Mouse (Mus musculus): Measurements from ENCODE around the gene Paics. TPM values are rescaled to one million over a fixed set of nuclear protein-coding genes. Genes with fewer than 3 reads are reported as not detected.

The Paics gene
- polyA plus RNA-seq, 1 experiment from 2014 or later = 282 TPM

DNA sequence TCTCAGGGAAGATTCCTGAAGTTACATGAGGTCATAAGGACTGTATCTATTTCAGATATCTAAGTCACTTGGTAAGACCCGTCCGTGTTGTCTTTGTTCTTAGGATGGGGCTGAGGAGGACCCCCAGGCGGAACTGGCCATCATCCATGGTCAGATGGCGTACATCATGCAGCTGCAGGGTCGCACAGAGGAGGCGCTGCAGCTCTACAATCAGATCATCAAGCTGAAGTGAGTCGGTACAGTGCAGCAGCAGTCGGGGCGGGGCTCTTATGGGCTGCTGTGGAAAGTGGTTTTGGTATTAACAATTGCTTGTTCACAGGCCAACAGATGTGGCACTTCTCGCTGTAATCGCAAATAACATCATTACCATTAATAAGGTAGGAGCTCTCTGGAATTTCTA, 32.9 kb downstream of the Paics start:
- Histone ChIP-seq H3K9ac (ENCODE audit: low read length) (no peak overlapping the region), H3K9me3 (ENCODE audit: control insufficient read depth, low read length) (no peaks in the 10 kb centered on the region), H3K36me3 (ENCODE audit: control insufficient read depth, insufficient read depth, low read length) (peaks cover 43% of the 10 kb centered on the region), H3K4me2 (ENCODE audit: low read depth, low read length) (no peak overlapping the region), H3K4me1 (replicated peaks; ENCODE audit: control insufficient read depth, insufficient read depth, low read length) (no peaks in the 10 kb centered on the region), H3K4me3 (ENCODE audit: low read length) (no peak overlapping the region), H3K27me3 (ENCODE audit: control insufficient read depth, insufficient read depth, low read depth, low read length) (no peaks in the 10 kb centered on the region), H3K27ac (ENCODE audit: low read length) (no peak overlapping the region)
- WGBS = 92% methylated on average over 11 of the region's 11 CpGs
- ATAC-seq (ENCODE audit: low read depth) = no peak

DNA sequence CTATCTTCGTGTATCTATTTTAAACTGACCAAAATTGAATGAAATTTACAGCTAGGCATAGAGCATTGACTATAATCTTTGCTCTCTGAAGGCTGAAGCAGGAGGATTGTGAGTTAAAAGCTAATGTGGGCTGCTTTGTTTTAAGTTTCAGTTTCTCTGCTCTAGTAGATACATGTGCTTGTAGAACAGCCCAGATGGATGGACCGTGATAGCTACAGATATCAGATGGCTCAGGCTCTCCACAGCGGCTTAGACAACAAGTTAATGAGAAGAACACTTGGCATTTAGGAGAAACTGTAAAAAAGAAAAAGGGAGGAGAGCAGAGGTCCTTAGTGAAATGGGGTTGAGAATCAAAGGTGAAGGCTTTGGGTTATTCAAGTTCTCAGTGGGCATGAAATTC, 39.7 kb downstream of the Paics start:
- no peak overlapping the region for H3K27ac ChIP-seq (ENCODE audit: low read length)
- H3K36me3 ChIP-seq (ENCODE audit: control insufficient read depth, insufficient read depth, low read length) = peaks cover 50% of the 10 kb centered on the region
- no peak for ATAC-seq (ENCODE audit: low read depth)
- WGBS = 93% methylated on average over 3 of the region's 3 CpGs
- no peaks in the 10 kb centered on the region for H3K9me3 ChIP-seq (ENCODE audit: control insufficient read depth, low read length)
- H3K4me1 ChIP-seq (replicated peaks; ENCODE audit: control insufficient read depth, insufficient read depth, low read length) = no peaks in the 10 kb centered on the region
- H3K4me2 ChIP-seq (ENCODE audit: low read depth, low read length) = no peak overlapping the region
- no peak overlapping the region for H3K9ac ChIP-seq (ENCODE audit: low read length)
- H3K27me3 ChIP-seq (ENCODE audit: control insufficient read depth, insufficient read depth, low read depth, low read length) = no peaks in the 10 kb centered on the region
- no peak overlapping the region for H3K4me3 ChIP-seq (ENCODE audit: low read length)

- Histone ChIP-seq H3K4me1 (replicated peaks; ENCODE audit: control insufficient read depth, insufficient read depth, low read length) (no peaks in the 10 kb centered on the region), H3K4me2 (ENCODE audit: low read depth, low read length) (no peak overlapping the region), H3K9me3 (ENCODE audit: control insufficient read depth, low read length) (no peaks in the 10 kb centered on the region), H3K36me3 (ENCODE audit: control insufficient read depth, insufficient read depth, low read length) (peaks cover 67% of the 10 kb centered on the region), H3K4me3 (ENCODE audit: low read length) (no peak overlapping the region), H3K27ac (ENCODE audit: low read length) (no peak overlapping the region), H3K9ac (ENCODE audit: low read length) (no peak overlapping the region), H3K27me3 (ENCODE audit: control insufficient read depth, insufficient read depth, low read depth, low read length) (no peaks in the 10 kb centered on the region)
- WGBS = 90% methylated on average over 5 of the region's 5 CpGs
- ATAC-seq (ENCODE audit: low read depth) = no peak
Observed at GRCm38 (mm10) chr5:76993174-76993814, 42.2 kb downstream of the Paics start.

- no peak for ATAC-seq (ENCODE audit: low read depth)
- Histone ChIP-seq H3K9me3 (ENCODE audit: control insufficient read depth, low read length) (no peaks in the 10 kb centered on the region), H3K9ac (ENCODE audit: low read length) (no peak overlapping the region), H3K4me2 (ENCODE audit: low read depth, low read length) (no peak overlapping the region), H3K4me3 (ENCODE audit: low read length) (no peak overlapping the region), H3K4me1 (replicated peaks; ENCODE audit: control insufficient read depth, insufficient read depth, low read length) (no peaks in the 10 kb centered on the region), H3K27me3 (ENCODE audit: control insufficient read depth, insufficient read depth, low read depth, low read length) (no peaks in the 10 kb centered on the region), H3K36me3 (ENCODE audit: control insufficient read depth, insufficient read depth, low read length) (peaks cover 46% of the 10 kb centered on the region), H3K27ac (ENCODE audit: low read length) (no peak overlapping the region)
- 49% methylated on average over 5 of the region's 5 CpGs for WGBS
Observed at GRCm38 (mm10) chr5:76998416-76998815, 47.3 kb downstream of the Paics start.

- Histone ChIP-seq H3K4me3 (ENCODE audit: low read length) (no peak overlapping the region), H3K4me1 (replicated peaks; ENCODE audit: control insufficient read depth, insufficient read depth, low read length) (no peaks in the 10 kb centered on the region), H3K27me3 (ENCODE audit: control insufficient read depth, insufficient read depth, low read depth, low read length) (no peaks in the 10 kb centered on the region), H3K36me3 (ENCODE audit: control insufficient read depth, insufficient read depth, low read length) (peaks cover 27% of the 10 kb centered on the region), H3K27ac (ENCODE audit: low read length) (no peak overlapping the region), H3K4me2 (ENCODE audit: low read depth, low read length) (no peak overlapping the region), H3K9ac (ENCODE audit: low read length) (no peak overlapping the region), H3K9me3 (ENCODE audit: control insufficient read depth, low read length) (no peaks in the 10 kb centered on the region)
- ATAC-seq (ENCODE audit: low read depth) = no peak
- 89% methylated on average over 17 of the region's 17 CpGs for WGBS
Observed at GRCm38 (mm10) chr5:77001192-77001591, 50.1 kb downstream of the Paics start.

- ATAC-seq (ENCODE audit: low read depth) = no peak
- Histone ChIP-seq H3K9me3 (ENCODE audit: control insufficient read depth, low read length) (no peaks in the 10 kb centered on the region), H3K4me1 (replicated peaks; ENCODE audit: control insufficient read depth, insufficient read depth, low read length) (no peaks in the 10 kb centered on the region), H3K4me3 (ENCODE audit: low read length) (no peak within 1 kb of the TSS), H3K4me2 (ENCODE audit: low read depth, low read length) (no peak within 1 kb of the TSS), H3K27ac (ENCODE audit: low read length) (no peak within 1 kb of the TSS), H3K36me3 (ENCODE audit: control insufficient read depth, insufficient read depth, low read length) (peaks cover 12% of the 10 kb centered on the region), H3K9ac (ENCODE audit: low read length) (no peak within 1 kb of the TSS), H3K27me3 (ENCODE audit: control insufficient read depth, insufficient read depth, low read depth, low read length) (no peaks in the 10 kb centered on the region)
- 89% methylated on average over 6 of the region's 6 CpGs for WGBS
Observed at GRCm38 (mm10) chr5:77004051-77004821, 53.1 kb downstream of the Paics start, which contains the start of gene Arl9. Gene Arl9 (plus strand): TSS chr5:77004055.

GRCm38 (mm10) chr5:77010352-77010751, 59.2 kb downstream of the Paics start:
- Histone ChIP-seq H3K36me3 (ENCODE audit: control insufficient read depth, insufficient read depth, low read length) (no peaks in the 10 kb centered on the region), H3K27ac (ENCODE audit: low read length) (no peak overlapping the region), H3K9me3 (ENCODE audit: control insufficient read depth, low read length) (no peaks in the 10 kb centered on the region), H3K27me3 (ENCODE audit: control insufficient read depth, insufficient read depth, low read depth, low read length) (no peaks in the 10 kb centered on the region), H3K4me2 (ENCODE audit: low read depth, low read length) (no peak overlapping the region), H3K4me1 (replicated peaks; ENCODE audit: control insufficient read depth, insufficient read depth, low read length) (no peaks in the 10 kb centered on the region), H3K9ac (ENCODE audit: low read length) (no peak overlapping the region), H3K4me3 (ENCODE audit: low read length) (no peak overlapping the region)
- 84% methylated on average over 9 of the region's 9 CpGs for WGBS
- no peak for ATAC-seq (ENCODE audit: low read depth)

GRCm38 (mm10) chr5:77011082-77011481, 60.0 kb downstream of the Paics start:
- H3K4me2 ChIP-seq (ENCODE audit: low read depth, low read length) = no peak overlapping the region
- no peaks in the 10 kb centered on the region for H3K9me3 ChIP-seq (ENCODE audit: control insufficient read depth, low read length)
- no peak overlapping the region for H3K4me3 ChIP-seq (ENCODE audit: low read length)
- 0 out of 2 replicates have a peak, but pooled peaks cover 2% of the 10 kb centered on the region for H3K4me1 ChIP-seq (replicated peaks; ENCODE audit: control insufficient read depth, insufficient read depth, low read length)
- no peak overlapping the region for H3K9ac ChIP-seq (ENCODE audit: low read length)
- H3K27me3 ChIP-seq (ENCODE audit: control insufficient read depth, insufficient read depth, low read depth, low read length) = no peaks in the 10 kb centered on the region
- no peak for ATAC-seq (ENCODE audit: low read depth)
- 55% methylated on average over 3 of the region's 3 CpGs for WGBS
- no peak overlapping the region for H3K27ac ChIP-seq (ENCODE audit: low read length)
- no peaks in the 10 kb centered on the region for H3K36me3 ChIP-seq (ENCODE audit: control insufficient read depth, insufficient read depth, low read length)

DNA sequence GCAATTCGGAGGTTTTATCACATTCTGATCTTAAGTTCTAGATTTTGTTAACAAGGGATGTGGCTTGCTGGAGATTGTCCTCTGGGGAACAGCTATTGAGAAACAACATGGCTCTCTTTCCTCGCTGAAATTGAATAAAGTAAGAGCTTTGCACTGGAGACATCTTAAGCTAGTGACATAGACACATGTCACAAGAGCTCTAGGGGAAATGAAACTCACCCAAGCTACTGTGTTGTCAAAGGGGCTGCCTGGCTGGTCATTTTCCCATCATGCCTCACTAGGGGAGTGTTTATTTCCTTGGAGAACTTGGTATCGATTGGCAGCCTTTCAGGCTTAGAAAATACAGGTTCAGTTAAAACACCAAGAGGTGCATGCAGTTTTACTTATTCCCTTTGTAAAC, 62.1 kb downstream of the Paics start:
- Histone ChIP-seq H3K9me3 (ENCODE audit: control insufficient read depth, low read length) (no peaks in the 10 kb centered on the region), H3K27ac (ENCODE audit: low read length) (no peak overlapping the region), H3K9ac (ENCODE audit: low read length) (no peak overlapping the region), H3K4me1 (replicated peaks; ENCODE audit: control insufficient read depth, insufficient read depth, low read length) (0 out of 2 replicates have a peak, but pooled peaks cover 2% of the 10 kb centered on the region), H3K4me2 (ENCODE audit: low read depth, low read length) (no peak overlapping the region), H3K27me3 (ENCODE audit: control insufficient read depth, insufficient read depth, low read depth, low read length) (no peaks in the 10 kb centered on the region), H3K36me3 (ENCODE audit: control insufficient read depth, insufficient read depth, low read length) (no peaks in the 10 kb centered on the region), H3K4me3 (ENCODE audit: low read length) (no peak overlapping the region)
- ATAC-seq (ENCODE audit: low read depth) = no peak
- 55% methylated on average over 3 of the region's 3 CpGs for WGBS
